In the genomic region with DNA sequence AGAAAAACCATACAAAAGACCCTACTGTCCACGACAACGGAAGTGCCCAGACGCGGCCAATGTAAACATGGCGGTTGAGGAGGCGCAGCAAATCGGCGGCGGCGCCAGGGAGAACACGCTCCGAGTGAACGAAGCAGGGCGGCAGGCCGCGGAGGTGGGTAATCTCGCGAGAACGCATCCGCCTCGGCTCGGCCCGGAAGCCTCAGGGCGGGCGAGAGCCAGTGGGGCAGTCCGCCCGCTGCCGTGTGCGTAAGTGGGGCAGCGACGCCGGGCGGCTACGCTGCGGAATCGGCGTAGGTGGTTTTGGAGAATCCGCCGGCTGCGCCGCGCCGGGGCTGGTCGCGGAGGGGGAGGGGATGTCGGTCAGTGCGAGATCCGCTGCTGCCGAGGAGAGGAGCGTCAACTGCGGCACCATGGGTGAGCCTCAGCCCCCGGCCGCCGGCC, we compare ENCODE assay signal across 7 mouse cellular contexts. TPM values are rescaled to one million over a fixed set of nuclear protein-coding genes. Genes with fewer than 3 reads are reported as not detected.
DNase-seq lines count a peak whose midpoint lies in the region; ATAC-seq and TF ChIP-seq lines count a peak whose summit lies in the region.

A gene (plus strand): TSS at position 157 of the 444 bp plus-strand sequence.

- WGBS in embryonic facial prominence, embryonic 10.5 days, result under 1% methylated on average over 54 of the region's 54 CpGs
- WGBS in intestine, postnatal 0 days, result under 1% methylated on average over 41 of the region's 54 CpGs
- under 1% methylated on average over 52 of the region's 54 CpGs for WGBS in midbrain, embryonic 12.5 days
- WGBS in small intestine, adult 2 months, result under 1% methylated on average over 54 of the region's 54 CpGs

- H3K27me3 ChIP-seq in embryonic facial prominence, embryonic 10.5 days (replicated peaks; ENCODE audit: low read depth, poor library complexity, severe bottlenecking), result no peaks in the 10 kb centered on the region
- H3K27me3 ChIP-seq in intestine, postnatal 0 days (replicated peaks; ENCODE audit: control insufficient read depth, insufficient read depth, low read length), result no peaks in the 10 kb centered on the region
- H3K27me3 ChIP-seq in midbrain, embryonic 12.5 days, result no peaks in the 10 kb centered on the region
- H3K27me3 ChIP-seq in small intestine, adult 2 months (ENCODE audit: control insufficient read depth, insufficient read depth, low read length), result no peaks in the 10 kb centered on the region

- intact Hi-C loops in left cerebral cortex, postnatal 4 days (cut with DNase I), result loop anchor here (2.0 kb wide), 1 partner anchor 78 kb away; no protein-coding TSS in a partner anchor

- peak within 1 kb of the TSS; percentile 75 for H3K4me2 ChIP-seq in intestine, postnatal 0 days (replicated peaks; ENCODE audit: low read depth)
- H3K4me2 ChIP-seq in midbrain, embryonic 12.5 days (replicated peaks), result peak within 1 kb of the TSS; percentile 67

- no peaks in the 10 kb centered on the region for H3K36me3 ChIP-seq in embryonic facial prominence, embryonic 10.5 days (replicated peaks)
- H3K36me3 ChIP-seq in intestine, postnatal 0 days (ENCODE audit: control insufficient read depth, insufficient read depth), result no peaks in the 10 kb centered on the region
- H3K36me3 ChIP-seq in midbrain, embryonic 12.5 days, result no peaks in the 10 kb centered on the region
- no peaks in the 10 kb centered on the region for H3K36me3 ChIP-seq in small intestine, adult 2 months (ENCODE audit: control insufficient read depth, insufficient read depth, low read length)

- peaks cover 27% of the 10 kb centered on the region for H3K4me1 ChIP-seq in embryonic facial prominence, embryonic 10.5 days
- no peaks in the 10 kb centered on the region; the same call in none of the 2 replicates for H3K4me1 ChIP-seq in intestine, postnatal 0 days (replicated peaks; ENCODE audit: control insufficient read depth, insufficient read depth, low read length)
- peaks cover 15% of the 10 kb centered on the region for H3K4me1 ChIP-seq in midbrain, embryonic 12.5 days
- 0 out of 2 replicates have a peak, but pooled peaks cover 3% of the 10 kb centered on the region for H3K4me1 ChIP-seq in small intestine, adult 2 months (ENCODE audit: control insufficient read depth, insufficient read depth, insufficient read length, low read length)

- peak; percentile 39 for TF ChIP-seq CTCF in intestine, postnatal 0 days (IDR thresholded peaks at IDR 0.05; ENCODE audit: low read depth)
- no peak for TF ChIP-seq CTCF in small intestine, adult 2 months (IDR thresholded peaks at IDR 0.05; ENCODE audit: extremely low read depth, insufficient read length, insufficient replicate concordance, low read depth, low read length)

- peak within 1 kb of the TSS; percentile 99 for H3K4me3 ChIP-seq in embryonic facial prominence, embryonic 10.5 days
- peak within 1 kb of the TSS; percentile 78 for H3K4me3 ChIP-seq in intestine, postnatal 0 days (ENCODE audit: low read depth, low read length)
- H3K4me3 ChIP-seq in midbrain, embryonic 12.5 days, result peak within 1 kb of the TSS; percentile 99
- H3K4me3 ChIP-seq in small intestine, adult 2 months (ENCODE audit: low read depth, low read length), result peak within 1 kb of the TSS; percentile 96

- DNase-seq in adrenal gland, postnatal 10 days, result peak; percentile 99
- DNase-seq in embryonic facial prominence, embryonic 10.5 days (ENCODE audit: low spot score), result peak; percentile 98
- peak; percentile 64 for DNase-seq in gonadal fat pad, adult 2 months (ENCODE audit: low read depth)
- DNase-seq in left cerebral cortex, postnatal 4 days, result peak; percentile 99

- peak within 1 kb of the TSS; percentile 99 for H3K27ac ChIP-seq in embryonic facial prominence, embryonic 10.5 days (replicated peaks)
- H3K27ac ChIP-seq in intestine, postnatal 0 days (ENCODE audit: low read depth, low read length), result peak within 1 kb of the TSS; percentile 97
- peak within 1 kb of the TSS; percentile 100 for H3K27ac ChIP-seq in midbrain, embryonic 12.5 days (replicated peaks)
- H3K27ac ChIP-seq in small intestine, adult 2 months (ENCODE audit: insufficient read depth, low read depth, low read length), result peak within 1 kb of the TSS; percentile 99

- peak within 1 kb of the TSS; percentile 96 for H3K9ac ChIP-seq in intestine, postnatal 0 days (ENCODE audit: low read depth, low read length)
- peak within 1 kb of the TSS; percentile 98 for H3K9ac ChIP-seq in midbrain, embryonic 12.5 days (replicated peaks)

- ATAC-seq in intestine, postnatal 0 days, result peak; percentile 99
- peak; percentile 97 for ATAC-seq in midbrain, embryonic 12.5 days (ENCODE audit: low FRiP score, low read depth)

- H3K9me3 ChIP-seq in embryonic facial prominence, embryonic 10.5 days, result no peaks in the 10 kb centered on the region
- no peaks in the 10 kb centered on the region for H3K9me3 ChIP-seq in intestine, postnatal 0 days (ENCODE audit: control insufficient read depth)
- no peaks in the 10 kb centered on the region for H3K9me3 ChIP-seq in midbrain, embryonic 12.5 days

- peak; percentile 90 for TF ChIP-seq POLR2A in small intestine, adult 2 months (IDR thresholded peaks at IDR 0.05; ENCODE audit: low read depth, low read length)

RNA-seq across cellular contexts. Expression of the gene that starts here (rescaled TPM):
- total RNA-seq in adrenal gland, postnatal 10 days (2021), result 100 to 1,000 TPM; 119 to 122 TPM
- polyA plus RNA-seq in embryonic facial prominence, embryonic 10.5 days (2016; fragmentation: Nextera tagmentation; extraction: Ambion mirVana), result 231 and 243 TPM in 2 replicates
- 15.6 and 16.0 TPM in 2 replicates for polyA plus RNA-seq in gonadal fat pad, adult 2 months (2012; rRNA removed)
- polyA plus RNA-seq in intestine, postnatal 0 days (2015; fragmentation: Nextera tagmentation; extraction: Ambion mirVana), result 147 and 151 TPM in 2 replicates
- 100 to 1,000 TPM; 219 to 231 TPM for total RNA-seq in left cerebral cortex, postnatal 4 days (2021)
- polyA plus RNA-seq in midbrain, embryonic 12.5 days (2016; fragmentation: Nextera tagmentation; extraction: Ambion mirVana), result 258 and 270 TPM in 2 replicates
- 0.85 and 2.4 TPM in 2 replicates for polyA plus RNA-seq in small intestine, adult 2 months (2012; rRNA removed)

Comparison
In these comparisons a context has a peak if more than half of its experiments do, and no peak if none do; other contexts are left out.
1. Peak in every context shown above with its lines: DNase-seq, ATAC-seq, H3K4me3 ChIP-seq and H3K27ac ChIP-seq.